Mouse (Mus musculus) neural tube, embryonic 14.5 days (tissue): ENCODE measurements around the gene 4933434E20Rik. TPM values are rescaled to one million over a fixed set of nuclear protein-coding genes. Genes with fewer than 3 reads are reported as not detected.

ENCODE experiments used
- ATAC-seq: fragments of 200-750 bp; cut with Nextera tagmentation; 2 replicates; pipeline ENCODE4 v1.8.0; 2017; ENCODE audit warnings: low read depth, mild to moderate bottlenecking, moderate TSS enrichment, moderate library complexity
- H3K27ac ChIP-seq: fragments of 300-500 bp; sonication (generic); 2 replicates; pipeline ENCODE4 v1.5.1; 2014; ENCODE audit warnings: low read depth, mild to moderate bottlenecking, control low read depth, low read length, moderate library complexity, mixed read lengths
- H3K27me3 ChIP-seq: fragments of 300-500 bp; sonication (generic); 2 replicates; pipeline ENCODE4 v1.6.1; 2014; ENCODE audit warnings: low read length; ENCODE audit not compliant: control insufficient read depth, insufficient read depth
- H3K36me3 ChIP-seq: fragments of 300-500 bp; sonication (generic); 2 replicates; pipeline ENCODE4 v1.6.1; 2014; ENCODE audit warnings: low read length, mixed read lengths; ENCODE audit not compliant: control insufficient read depth, insufficient read depth
- H3K4me1 ChIP-seq: fragments of 300-500 bp; sonication (generic); 2 replicates; pipeline ENCODE4 v1.6.1; 2014; ENCODE audit warnings: low read length; ENCODE audit not compliant: control insufficient read depth, insufficient read depth
- H3K4me2 ChIP-seq: fragments of 300-500 bp; sonication (generic); 2 replicates; pipeline ENCODE4 v1.6.1; 2014; ENCODE audit warnings: mild to moderate bottlenecking, low read depth, low read length, control low read depth
- H3K4me3 ChIP-seq: fragments of 300-500 bp; sonication (generic); 2 replicates; pipeline ENCODE4 v1.5.1; 2014; ENCODE audit warnings: low read depth, low read length, control low read depth, mixed read lengths
- H3K9ac ChIP-seq: fragments of 300-500 bp; sonication (generic); replicated peaks from 2 replicates; pipeline ENCODE4 v1.6.1; 2014; ENCODE audit warnings: low read depth, mild to moderate bottlenecking, control low read depth, low read length, mixed read lengths
- H3K9me3 ChIP-seq: fragments of 300-500 bp; sonication (generic); 2 replicates; pipeline ENCODE4 v1.6.1; 2016; ENCODE audit warnings: low read length; ENCODE audit not compliant: control insufficient read depth
- WGBS: fragments of 180-500 bp; shearing (Covaris S2); extraction: QIAGEN DNeasy Blood & Tissue Kit; methylation state at CpG from one replicate; pipeline ENCODE4 v1.1.7; 2014; 5-methylcytosine and 5-hydroxymethylcytosine counted together
- microRNA counts: library from miRNA; unstranded; fragments of <30 nt; microRNA quantifications from one replicate; lab custom pipeline; 2016
- microRNA-seq: library from miRNA; unstranded; fragments of <30 nt; microRNA quantifications from one replicate; pipeline ENCODE4, GENCODE M21; 2016
- polyA plus RNA-seq: library from polyadenylated mRNA; unstranded; fragments of >200 nt; fragmentation: Nextera tagmentation; extraction: Ambion mirVana; gene quantifications from 2 replicates; pipeline ENCODE4 v1.2.1, GENCODE M21; 2014

Gene 4933434E20Rik
- polyA plus RNA-seq, 1 experiment from 2014 or later = 232 TPM

DNA sequence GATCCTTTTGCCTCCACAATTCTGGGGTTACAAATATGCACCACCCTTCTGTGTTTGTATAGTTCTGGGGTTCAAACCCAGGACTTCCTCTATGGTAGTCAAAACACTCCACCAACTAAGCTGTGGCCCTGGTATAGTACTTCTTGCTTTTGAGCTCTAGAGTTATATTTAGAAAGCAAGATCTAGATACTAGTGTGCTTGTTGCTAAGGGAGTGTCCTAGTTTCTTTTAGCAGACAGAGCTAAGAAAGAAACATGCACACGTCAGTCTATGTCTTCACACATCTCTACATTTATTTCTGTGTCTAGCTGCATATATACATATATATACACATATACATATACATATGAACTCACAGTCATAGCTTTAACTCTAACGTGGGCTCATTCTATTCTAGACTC, 60.3 kb downstream of the 4933434E20Rik start:
- Histone ChIP-seq H3K27me3 (no peaks in the 10 kb centered on the region), H3K9me3 (no peaks in the 10 kb centered on the region), H3K4me2 (no peak overlapping the region), H3K27ac (no peak overlapping the region), H3K9ac (no peak overlapping the region), H3K36me3 (no peaks in the 10 kb centered on the region), H3K4me3 (no peak overlapping the region), H3K4me1 (no peaks in the 10 kb centered on the region)
- 93% methylated on average over 2 of the region's 2 CpGs for WGBS
- ATAC-seq = no peak

DNA sequence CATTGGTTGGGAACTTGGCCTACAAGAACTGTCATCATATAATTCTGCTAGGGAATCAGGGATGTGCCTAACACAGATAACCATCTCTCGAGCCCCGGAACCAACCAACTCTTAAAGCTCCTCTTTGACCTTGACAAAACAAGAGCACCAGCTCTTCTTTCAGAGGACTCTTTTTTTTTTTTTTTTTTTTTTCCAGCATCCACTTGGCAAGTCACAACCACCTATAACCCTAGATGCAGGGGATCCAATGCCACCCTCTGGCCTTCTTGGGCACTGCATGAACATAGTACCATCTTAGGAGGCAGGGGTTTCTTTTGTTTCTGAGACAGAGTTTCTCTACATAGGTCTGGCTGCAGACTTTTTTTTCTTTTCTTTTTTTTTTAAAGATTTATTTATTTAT, 62.9 kb downstream of the 4933434E20Rik start:
- Histone ChIP-seq H3K4me3 (no peak overlapping the region), H3K4me2 (no peak overlapping the region), H3K27ac (no peak overlapping the region), H3K9me3 (no peaks in the 10 kb centered on the region), H3K9ac (no peak overlapping the region), H3K4me1 (no peaks in the 10 kb centered on the region), H3K36me3 (no peaks in the 10 kb centered on the region), H3K27me3 (no peaks in the 10 kb centered on the region)
- 92% methylated on average over 2 of the region's 2 CpGs for WGBS
- no peak for ATAC-seq

GRCm38 (mm10) chr3:90115526-90115925, 64.1 kb downstream of the 4933434E20Rik start:
- no peak for ATAC-seq
- no peak overlapping the region for H3K4me2 ChIP-seq
- H3K9me3 ChIP-seq = no peaks in the 10 kb centered on the region
- H3K4me1 ChIP-seq = no peaks in the 10 kb centered on the region
- H3K9ac ChIP-seq = no peak overlapping the region
- H3K27me3 ChIP-seq = no peaks in the 10 kb centered on the region
- no peaks in the 10 kb centered on the region for H3K36me3 ChIP-seq
- 76% methylated on average over 3 of the region's 3 CpGs for WGBS
- H3K27ac ChIP-seq = no peak overlapping the region
- no peak overlapping the region for H3K4me3 ChIP-seq

MicroRNAs within 50 kb of the gene (microRNA counts, 519-probe panel; counts per million panel counts)
- 4,499 counts per million, percentile 56 among the panel's probes with 10 or more counts for microRNA mmu-miR-190b (lab: Ali Mortazavi, UCI)

Small RNAs within 50 kb of the gene (microRNA-seq; reads per million reads assigned to microRNA genes)
- 14.5 reads per million, percentile 21 among the genes with 10 or more reads in this experiment for gene Mir190b
- gene Mir7669 = not detected

Other genes starting within 250 kb of the 4933434E20Rik start
- gene She, start 220.3 kb upstream of the 4933434E20Rik start, polyA plus RNA-seq = 0.91 and 2.4 TPM in 2 replicates
- 0.36 and 0.50 TPM in 2 replicates for gene Il6ra, start 138.4 kb upstream of the 4933434E20Rik start, polyA plus RNA-seq
- gene Atp8b2, start 88.1 kb upstream of the 4933434E20Rik start, polyA plus RNA-seq = 14.8 and 18.0 TPM in 2 replicates
- 97.2 and 110 TPM in 2 replicates for gene Hax1, start 52.9 kb upstream of the 4933434E20Rik start, polyA plus RNA-seq
- 163 and 171 TPM in 2 replicates for gene Ubap2l, start 992 bp downstream of the 4933434E20Rik start, polyA plus RNA-seq
- 281 and 342 TPM in 2 replicates for gene Tpm3, start 21.0 kb downstream of the 4933434E20Rik start, polyA plus RNA-seq
- 0.35 and 0.52 TPM in 2 replicates for gene Nup210l, start 52.5 kb downstream of the 4933434E20Rik start, polyA plus RNA-seq
- 896 and 936 TPM in 2 replicates for gene Rps27, start 162.0 kb downstream of the 4933434E20Rik start, polyA plus RNA-seq
- gene Rab13, start 162.1 kb downstream of the 4933434E20Rik start, polyA plus RNA-seq = 8.0 and 12.4 TPM in 2 replicates
- 98.9 and 102 TPM in 2 replicates for gene Jtb, start 180.0 kb downstream of the 4933434E20Rik start, polyA plus RNA-seq
- 1.3 and 2.4 TPM in 2 replicates for gene Creb3l4, start 191.9 kb downstream of the 4933434E20Rik start, polyA plus RNA-seq
- 41.2 and 46.0 TPM in 2 replicates for gene Slc39a1, start 196.5 kb downstream of the 4933434E20Rik start, polyA plus RNA-seq
- 11.6 and 12.6 TPM in 2 replicates for gene Crtc2, start 202.5 kb downstream of the 4933434E20Rik start, polyA plus RNA-seq
- 7.3 and 8.5 TPM in 2 replicates for gene Dennd4b, start 213.5 kb downstream of the 4933434E20Rik start, polyA plus RNA-seq
- 14.3 and 21.6 TPM in 2 replicates for gene Gatad2b, start 241.5 kb downstream of the 4933434E20Rik start, polyA plus RNA-seq